Mouse (Mus musculus): Measurements from ENCODE around the gene Tmc5. TPM values are rescaled to one million over a fixed set of nuclear protein-coding genes. Genes with fewer than 3 reads are reported as not detected.

The Tmc5 gene
- polyA plus RNA-seq, 1 experiment, result not detected

GRCm38 (mm10) chr7:118627550-118628298 lies 30.6 kb downstream of the Tmc5 start:
- Histone ChIP-seq H3K27ac (ENCODE audit: insufficient read depth, low read depth, low read length) (no peak overlapping the region), H3K4me1 (ENCODE audit: control insufficient read depth, insufficient read depth, low read length) (no peaks in the 10 kb centered on the region), H3K4me3 (ENCODE audit: insufficient read depth, low read length) (no peak overlapping the region)
- TF ChIP-seq POLR2A (IDR thresholded peaks at IDR 0.05; ENCODE audit: borderline replicate concordance, low read depth, low read length) (no peak), CTCF (IDR thresholded peaks at IDR 0.05; ENCODE audit: low read depth, low read length) (no peak)

DNA sequence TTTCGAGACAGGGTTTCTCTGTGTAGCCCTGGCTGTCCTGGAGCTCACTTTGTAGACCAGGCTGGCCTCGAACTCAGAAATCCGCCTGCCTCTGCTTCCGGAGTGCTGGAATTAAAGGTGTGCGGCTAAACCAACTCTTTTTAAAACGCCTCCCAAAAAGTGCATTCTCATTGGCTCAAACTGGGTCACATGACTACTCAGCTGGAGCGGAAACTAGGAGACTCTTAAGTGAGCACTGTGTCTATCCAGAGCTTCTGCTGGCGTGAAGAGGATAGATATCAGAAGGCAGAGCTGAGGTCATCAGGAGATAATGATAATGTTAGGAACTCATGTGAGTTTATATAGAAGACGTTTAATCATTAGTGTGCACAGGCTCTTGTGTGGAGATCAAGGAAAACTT lies 36.0 kb downstream of the Tmc5 start:
- TF ChIP-seq CTCF (IDR thresholded peaks at IDR 0.05; ENCODE audit: low read depth, low read length) (no peak), POLR2A (IDR thresholded peaks at IDR 0.05; ENCODE audit: borderline replicate concordance, low read depth, low read length) (no peak)
- peaks cover 3% of the 10 kb centered on the region; the same call in 1 of the 2 replicates for H3K4me1 ChIP-seq (ENCODE audit: control insufficient read depth, insufficient read depth, low read length)
- H3K27ac ChIP-seq (ENCODE audit: insufficient read depth, low read depth, low read length), result no peak overlapping the region
- no peak overlapping the region for H3K4me3 ChIP-seq (ENCODE audit: insufficient read depth, low read length)

DNA sequence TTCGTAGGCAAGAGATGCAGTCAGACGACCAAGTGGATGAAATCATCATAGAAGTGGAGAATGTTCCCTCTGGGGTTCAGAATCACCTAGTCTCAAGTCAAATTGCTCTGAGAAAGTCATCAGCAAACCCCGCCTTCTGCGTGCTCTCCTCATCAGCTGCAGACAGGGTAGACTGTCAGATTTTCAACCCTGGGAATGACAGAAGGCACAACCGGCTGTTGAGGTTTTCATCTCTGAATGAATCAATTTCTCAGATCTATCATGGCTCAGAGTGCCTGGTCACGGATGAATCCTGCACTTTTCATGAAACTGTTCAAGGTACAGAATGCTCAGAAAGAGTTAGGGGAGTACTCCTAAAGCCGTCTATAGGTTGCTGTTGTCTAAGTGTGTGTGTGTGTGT lies 36.9 kb downstream of the Tmc5 start:
- TF ChIP-seq CTCF (IDR thresholded peaks at IDR 0.05; ENCODE audit: low read depth, low read length) (no peak), POLR2A (IDR thresholded peaks at IDR 0.05; ENCODE audit: borderline replicate concordance, low read depth, low read length) (no peak)

GRCm38 (mm10) chr7:118637466-118637865 lies 40.4 kb downstream of the Tmc5 start:
- no peak overlapping the region for H3K27ac ChIP-seq (ENCODE audit: insufficient read depth, low read depth, low read length)
- no peak overlapping the region for H3K4me3 ChIP-seq (ENCODE audit: insufficient read depth, low read length)
- H3K4me1 ChIP-seq (ENCODE audit: control insufficient read depth, insufficient read depth, low read length), result peaks cover 3% of the 10 kb centered on the region; the same call in 1 of the 2 replicates
- TF ChIP-seq CTCF (IDR thresholded peaks at IDR 0.05; ENCODE audit: low read depth, low read length), result no peak
- TF ChIP-seq POLR2A (IDR thresholded peaks at IDR 0.05; ENCODE audit: borderline replicate concordance, low read depth, low read length), result no peak

More for the DNA sequence above, 36.9 kb downstream of the Tmc5 start:
- Histone ChIP-seq H3K27ac (ENCODE audit: insufficient read depth, low read depth, low read length) (no peak overlapping the region), H3K4me3 (ENCODE audit: insufficient read depth, low read length) (no peak overlapping the region), H3K4me1 (ENCODE audit: control insufficient read depth, insufficient read depth, low read length) (peaks cover 3% of the 10 kb centered on the region; the same call in 1 of the 2 replicates)

DNA sequence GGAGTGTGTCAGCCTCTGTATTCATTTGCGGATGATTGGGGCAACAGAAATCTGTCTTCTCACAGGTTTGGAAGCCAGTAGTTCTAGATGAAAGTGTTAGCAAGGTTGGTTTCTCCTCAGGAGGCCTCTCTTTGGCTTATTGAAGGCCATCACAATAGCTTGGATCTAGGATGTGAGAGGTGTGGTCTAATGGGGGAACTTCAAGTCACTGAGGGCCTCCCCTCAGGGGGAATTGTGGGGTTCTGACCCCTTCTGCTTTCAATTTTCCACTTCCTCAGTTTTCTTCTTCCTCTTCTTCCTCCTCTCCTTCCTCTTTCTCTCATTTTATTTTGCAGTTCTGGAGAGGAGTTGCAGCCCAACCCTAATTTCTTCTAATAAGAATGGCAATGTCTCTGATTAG lies 49.1 kb downstream of the Tmc5 start:
- H3K27ac ChIP-seq (ENCODE audit: insufficient read depth, low read depth, low read length), result no peak overlapping the region
- H3K4me3 ChIP-seq (ENCODE audit: insufficient read depth, low read length), result no peak overlapping the region
- H3K4me1 ChIP-seq (ENCODE audit: control insufficient read depth, insufficient read depth, low read length), result peaks cover 10% of the 10 kb centered on the region
- TF ChIP-seq CTCF (IDR thresholded peaks at IDR 0.05; ENCODE audit: low read depth, low read length) (no peak), POLR2A (IDR thresholded peaks at IDR 0.05; ENCODE audit: borderline replicate concordance, low read depth, low read length) (no peak)

- H3K27ac ChIP-seq (ENCODE audit: insufficient read depth, low read depth, low read length), result no peak overlapping the region
- peaks cover 22% of the 10 kb centered on the region for H3K4me1 ChIP-seq (ENCODE audit: control insufficient read depth, insufficient read depth, low read length)
- TF ChIP-seq CTCF (IDR thresholded peaks at IDR 0.05; ENCODE audit: low read depth, low read length) (no peak), POLR2A (IDR thresholded peaks at IDR 0.05; ENCODE audit: borderline replicate concordance, low read depth, low read length) (no peak)
- H3K4me3 ChIP-seq (ENCODE audit: insufficient read depth, low read length), result no peak overlapping the region
These were observed 52.2 kb downstream of the Tmc5 start for GRCm38 (mm10) chr7:118649328-118649727.

DNA sequence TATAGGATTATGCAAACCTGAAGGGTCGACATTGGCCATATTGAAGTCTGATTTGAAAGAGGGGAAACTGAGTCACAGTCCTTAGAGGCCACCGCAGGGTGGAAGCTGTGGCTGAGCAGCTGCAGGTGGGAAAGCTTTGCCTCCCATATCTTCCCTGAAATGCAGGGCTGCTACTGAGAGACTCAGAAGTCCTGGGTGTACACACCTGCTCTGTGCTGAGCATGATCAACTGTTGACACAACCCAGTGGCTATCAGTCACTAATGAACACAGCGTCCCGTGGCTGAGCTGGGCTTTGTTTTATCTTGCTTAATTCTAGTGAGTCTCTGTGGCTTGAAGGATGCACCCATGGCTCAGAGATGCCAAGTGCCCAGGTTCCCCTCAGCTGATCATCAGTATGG lies 53.0 kb downstream of the Tmc5 start:
- H3K4me1 ChIP-seq (ENCODE audit: control insufficient read depth, insufficient read depth, low read length), result peaks cover 22% of the 10 kb centered on the region
- H3K27ac ChIP-seq (ENCODE audit: insufficient read depth, low read depth, low read length), result no peak overlapping the region
- TF ChIP-seq CTCF (IDR thresholded peaks at IDR 0.05; ENCODE audit: low read depth, low read length), result no peak
- TF ChIP-seq POLR2A (IDR thresholded peaks at IDR 0.05; ENCODE audit: borderline replicate concordance, low read depth, low read length), result no peak
- no peak overlapping the region for H3K4me3 ChIP-seq (ENCODE audit: insufficient read depth, low read length)

GRCm38 (mm10) chr7:118650891-118651290 lies 53.8 kb downstream of the Tmc5 start:
- H3K4me1 ChIP-seq (ENCODE audit: control insufficient read depth, insufficient read depth, low read length), result peaks cover 19% of the 10 kb centered on the region
- no peak for TF ChIP-seq POLR2A (IDR thresholded peaks at IDR 0.05; ENCODE audit: borderline replicate concordance, low read depth, low read length)
- TF ChIP-seq CTCF (IDR thresholded peaks at IDR 0.05; ENCODE audit: low read depth, low read length), result no peak
- H3K27ac ChIP-seq (ENCODE audit: insufficient read depth, low read depth, low read length), result no peak overlapping the region
- no peak overlapping the region for H3K4me3 ChIP-seq (ENCODE audit: insufficient read depth, low read length)

GRCm38 (mm10) chr7:118652572-118653295 lies 55.6 kb downstream of the Tmc5 start:
- no peak overlapping the region for H3K27ac ChIP-seq (ENCODE audit: insufficient read depth, low read depth, low read length)
- peaks cover 12% of the 10 kb centered on the region for H3K4me1 ChIP-seq (ENCODE audit: control insufficient read depth, insufficient read depth, low read length)
- no peak for TF ChIP-seq POLR2A (IDR thresholded peaks at IDR 0.05; ENCODE audit: borderline replicate concordance, low read depth, low read length)
- no peak overlapping the region for H3K4me3 ChIP-seq (ENCODE audit: insufficient read depth, low read length)

DNA sequence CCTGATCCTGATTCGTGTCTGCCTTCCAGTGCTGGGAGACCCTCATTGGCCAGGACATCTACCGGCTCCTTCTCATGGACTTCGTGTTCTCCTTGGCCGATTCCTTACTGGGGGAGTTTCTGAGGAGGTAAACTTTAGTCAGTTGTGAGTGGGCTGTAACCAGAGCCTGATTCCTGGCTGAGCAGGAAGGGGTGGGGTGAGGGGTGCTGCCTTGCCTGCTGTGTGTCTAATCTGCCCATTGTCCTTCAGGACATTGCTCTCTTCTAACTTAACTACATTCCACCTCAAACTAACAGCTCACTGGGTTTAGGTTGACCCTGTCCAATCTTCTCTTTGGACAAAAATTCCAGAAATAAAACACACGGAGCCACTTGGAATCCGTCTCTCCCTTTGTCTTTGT lies 59.6 kb downstream of the Tmc5 start:
- TF ChIP-seq CTCF (IDR thresholded peaks at IDR 0.05; ENCODE audit: low read depth, low read length), result no peak
- no peak for TF ChIP-seq POLR2A (IDR thresholded peaks at IDR 0.05; ENCODE audit: borderline replicate concordance, low read depth, low read length)
- no peak overlapping the region for H3K4me3 ChIP-seq (ENCODE audit: insufficient read depth, low read length)
- H3K27ac ChIP-seq (ENCODE audit: insufficient read depth, low read depth, low read length), result no peak overlapping the region
- H3K4me1 ChIP-seq (ENCODE audit: control insufficient read depth, insufficient read depth, low read length), result peaks cover 12% of the 10 kb centered on the region
